Mouse (Mus musculus) cerebellum, adult 2 months (tissue): ENCODE measurements around the gene Pcyt2.

Experiments used
- CTCF ChIP-seq: fragments of 200-500 bp; IDR thresholded peaks from 2 replicates; pipeline ENCODE4 v1.5.1; 2011; ENCODE audit warnings: low read depth, mild to moderate bottlenecking, control low read depth, low read length, moderate library complexity, borderline replicate concordance; ENCODE audit not compliant: insufficient read depth
- POLR2A ChIP-seq: fragments of 200-500 bp; IDR thresholded peaks from 2 replicates; pipeline ENCODE4 v1.6.1; 2011; ENCODE audit warnings: low read length, control low read depth, borderline replicate concordance; ENCODE audit not compliant: insufficient read depth

- TF ChIP-seq POLR2A (no peak), CTCF (no peak)
Measured at GRCm38 (mm10) chr11:120573585-120574277, 44.0 kb downstream of the Pcyt2 start.
